Mouse (Mus musculus) erythroblast, adult 5-6 weeks (primary cell): ENCODE results near the gene Lypla2. TPM values are rescaled to one million over a fixed set of nuclear protein-coding genes. Genes with fewer than 3 reads are reported as not detected.

ENCODE experiments used
- ATAC-seq: replicated peaks from 2 replicates; pipeline ENCODE4 v1.8.0; 2016; ENCODE audit warnings: moderate number of reproducible peaks, mild to moderate bottlenecking, moderate TSS enrichment, inconsistent platforms; ENCODE audit not compliant: poor library complexity, low FRiP score, severe bottlenecking
- total RNA-seq, 2 experiments: library from RNA; stranded (forward) in 1 of 2; stranded (reverse) in 1 of 2; fragments of 150-400 nt in 1 of 2; fragments of 200-764, 138-1000 nt in 1 of 2; gene quantifications; 2 replicates each; pipeline versions ENCODE4 v1.2.3 to v1.2.4; 2015 to 2017; ENCODE audit warnings: low replicate concordance in 2 of 2

Gene Lypla2
- total RNA-seq, 2 experiments from 2014 or later, result 6.1 to 25.2 TPM

- ATAC-seq, result no peak
Observed at GRCm38 (mm10) chr4:135951505-135951904, 20.9 kb downstream of the Lypla2 start.

- no peak for ATAC-seq
Observed at GRCm38 (mm10) chr4:135950365-135950764, 22.1 kb downstream of the Lypla2 start.

GRCm38 (mm10) chr4:135949911-135950310, 22.5 kb downstream of the Lypla2 start:
- ATAC-seq, result no peak

- no peak for ATAC-seq
Observed at GRCm38 (mm10) chr4:135949475-135949874, 23.0 kb downstream of the Lypla2 start.

- no peak for ATAC-seq
Observed at GRCm38 (mm10) chr4:135948142-135948541, 24.3 kb downstream of the Lypla2 start.

- peak; percentile 48 for ATAC-seq
Observed at GRCm38 (mm10) chr4:135946659-135947301, 25.6 kb downstream of the Lypla2 start.

- peak; percentile 99 for ATAC-seq
Observed at GRCm38 (mm10) chr4:135946278-135946658, 26.2 kb downstream of the Lypla2 start, which contains the start of gene Hmgcl. TSS of gene Hmgcl (plus strand) at chr4:135946448.

- no peak for ATAC-seq
Observed at GRCm38 (mm10) chr4:135945706-135946105, 26.7 kb downstream of the Lypla2 start.

GRCm38 (mm10) chr4:135943389-135943788, 29.0 kb downstream of the Lypla2 start:
- no peak for ATAC-seq

GRCm38 (mm10) chr4:135942193-135942592, 30.2 kb downstream of the Lypla2 start:
- ATAC-seq, result no peak

- ATAC-seq, result peak; percentile 67
Observed at GRCm38 (mm10) chr4:135941026-135941425, 31.4 kb downstream of the Lypla2 start.

- ATAC-seq, result no peak
Observed at GRCm38 (mm10) chr4:135938858-135939257, 33.6 kb downstream of the Lypla2 start.

GRCm38 (mm10) chr4:135935502-135935901, 36.9 kb downstream of the Lypla2 start:
- ATAC-seq, result peak; percentile 64

- no peak for ATAC-seq
Observed at GRCm38 (mm10) chr4:135934708-135935500, 37.5 kb downstream of the Lypla2 start.

- peak; percentile 60; the same call in 1 of the 2 replicates for ATAC-seq
Observed at GRCm38 (mm10) chr4:135931832-135932231, 40.6 kb downstream of the Lypla2 start.

GRCm38 (mm10) chr4:135930239-135930638, 42.2 kb downstream of the Lypla2 start:
- ATAC-seq, result no peak

- ATAC-seq, result no peak
Observed at GRCm38 (mm10) chr4:135929828-135930227, 42.6 kb downstream of the Lypla2 start.

GRCm38 (mm10) chr4:135929405-135929804, 43.0 kb downstream of the Lypla2 start:
- no peak for ATAC-seq

- no peak for ATAC-seq
Observed at GRCm38 (mm10) chr4:135928376-135928775, 44.0 kb downstream of the Lypla2 start.

- ATAC-seq, result no peak
Observed at GRCm38 (mm10) chr4:135926861-135927260, 45.6 kb downstream of the Lypla2 start.

GRCm38 (mm10) chr4:135926195-135926808, 46.1 kb downstream of the Lypla2 start:
- no peak for ATAC-seq
